Mouse (Mus musculus) left cerebral cortex, postnatal 14 days (tissue): ENCODE data around the gene Shb. TPM values are rescaled to one million over a fixed set of nuclear protein-coding genes. Genes with fewer than 3 reads are reported as not detected.

Experiments
- DNase-seq, 2 experiments: peaks; one replicate each; pipeline ENCODE4 v3.0.0; 2021 to 2022; ENCODE audit warnings: low spot score in 2 of 2, mixed read lengths in 1 of 2
- intact Hi-C: fragments of 180-260 bp; cut with DNase I; formaldehyde crosslinking; loops from one replicate; pipeline ENCODE4 v1.15.1; 2025
- long read RNA-seq, 2 experiments: library from polyadenylated mRNA; stranded (forward); transcript quantifications; one replicate each; pipeline ENCODE4 v2.0.0; 2021
- total RNA-seq, 2 experiments: library from RNA; stranded (reverse); gene quantifications; 2 replicates each; pipeline ENCODE4 v1.2.3; 2021

Shb gene
- total RNA-seq = 10 to 100 TPM; 12.1 to 15.0 TPM
- long read RNA-seq, experiment 1, transcript Shb-201 (6 exons, 2,244 nt) = major isoform, 19 of 20 reads
- long read RNA-seq, experiment 1, partial matches to known transcripts = 0 of 20 reads
- long read RNA-seq, experiment 1, other reads (novel, unspliced or antisense) = 1 of 20 reads
- long read RNA-seq, experiment 2, transcript Shb-201 (6 exons, 2,244 nt) = major isoform, 9 of 10 reads
- long read RNA-seq, experiment 2, partial matches to known transcripts = 0 of 10 reads
- long read RNA-seq, experiment 2, other reads (novel, unspliced or antisense) = 1 of 10 reads

- peak in 1 of 2 experiments; percentile 15 for DNase-seq
- intact Hi-C loops = loop anchor here (5.0 kb wide), 1 partner anchor 240 kb away; no protein-coding TSS in a partner anchor
Measured at GRCm38 (mm10) chr4:45532375-45532774, at the start of gene Shb. Gene Shb, minus strand, starts transcription at chr4:45532470.

- DNase-seq = no peak
- intact Hi-C loops = no loop called here
Measured at GRCm38 (mm10) chr4:45581095-45581494, 48.8 kb upstream of the Shb start.

GRCm38 (mm10) chr4:45578554-45579370 lies 46.5 kb upstream of the Shb start:
- DNase-seq = no peak
- intact Hi-C loops = no loop called here

GRCm38 (mm10) chr4:45577631-45578030 lies 45.4 kb upstream of the Shb start:
- intact Hi-C loops = no loop called here
- no peak for DNase-seq

- DNase-seq = no peak
- intact Hi-C loops = no loop called here
Measured at GRCm38 (mm10) chr4:45574614-45575169, 42.4 kb upstream of the Shb start.

GRCm38 (mm10) chr4:45569521-45569920 lies 37.3 kb upstream of the Shb start:
- no peak for DNase-seq
- intact Hi-C loops = no loop called here

GRCm38 (mm10) chr4:45558211-45558610 lies 25.9 kb upstream of the Shb start:
- intact Hi-C loops = no loop called here
- no peak for DNase-seq

- intact Hi-C loops = no loop called here
Measured at GRCm38 (mm10) chr4:45552571-45552970, 20.3 kb upstream of the Shb start.

GRCm38 (mm10) chr4:45550970-45551369 lies 18.7 kb upstream of the Shb start:
- DNase-seq = no peak
- intact Hi-C loops = no loop called here

More at GRCm38 (mm10) chr4:45552571-45552970, 20.3 kb upstream of the Shb start:
- no peak for DNase-seq

GRCm38 (mm10) chr4:45549514-45549913 lies 17.2 kb upstream of the Shb start:
- DNase-seq = no peak
- intact Hi-C loops = no loop called here

GRCm38 (mm10) chr4:45545851-45546250 lies 13.6 kb upstream of the Shb start:
- no peak for DNase-seq
- intact Hi-C loops = no loop called here

- no peak for DNase-seq
- intact Hi-C loops = no loop called here
Measured at GRCm38 (mm10) chr4:45543481-45544051, 11.3 kb upstream of the Shb start.

- DNase-seq = peak in 1 of 2 experiments; percentile 26
- intact Hi-C loops = no loop called here
Measured at GRCm38 (mm10) chr4:45540151-45540933, 8.1 kb upstream of the Shb start.

GRCm38 (mm10) chr4:45539187-45539586 lies 6.9 kb upstream of the Shb start:
- intact Hi-C loops = no loop called here

GRCm38 (mm10) chr4:45533436-45533940 lies 1.2 kb upstream of the Shb start:
- DNase-seq = no peak
- intact Hi-C loops = loop anchor here (5.0 kb wide), 1 partner anchor 239 kb away; no protein-coding TSS in a partner anchor

More at GRCm38 (mm10) chr4:45539187-45539586, 6.9 kb upstream of the Shb start:
- no peak for DNase-seq

- intact Hi-C loops = loop anchor here (5.0 kb wide), 1 partner anchor 241 kb away; no protein-coding TSS in a partner anchor
- peak; percentile 86 to 87 for DNase-seq
Measured at GRCm38 (mm10) chr4:45530662-45531542, 1.4 kb downstream of the Shb start.

- DNase-seq = peak; percentile 15 to 19
- intact Hi-C loops = loop anchor here (2.0 to 5.0 kb wide), 2 partner anchors 111 to 242 kb away; no protein-coding TSS in a partner anchor
Measured at GRCm38 (mm10) chr4:45529986-45530597, 2.2 kb downstream of the Shb start.
